Mouse (Mus musculus) 416B (cell line): ENCODE measurements around the gene Slc25a17.

Source experiments
- DNase-seq: peaks from one replicate; pipeline ENCODE4 v3.0.0; 2011; ENCODE audit warnings: low read depth

Gene Slc25a17

DNA sequence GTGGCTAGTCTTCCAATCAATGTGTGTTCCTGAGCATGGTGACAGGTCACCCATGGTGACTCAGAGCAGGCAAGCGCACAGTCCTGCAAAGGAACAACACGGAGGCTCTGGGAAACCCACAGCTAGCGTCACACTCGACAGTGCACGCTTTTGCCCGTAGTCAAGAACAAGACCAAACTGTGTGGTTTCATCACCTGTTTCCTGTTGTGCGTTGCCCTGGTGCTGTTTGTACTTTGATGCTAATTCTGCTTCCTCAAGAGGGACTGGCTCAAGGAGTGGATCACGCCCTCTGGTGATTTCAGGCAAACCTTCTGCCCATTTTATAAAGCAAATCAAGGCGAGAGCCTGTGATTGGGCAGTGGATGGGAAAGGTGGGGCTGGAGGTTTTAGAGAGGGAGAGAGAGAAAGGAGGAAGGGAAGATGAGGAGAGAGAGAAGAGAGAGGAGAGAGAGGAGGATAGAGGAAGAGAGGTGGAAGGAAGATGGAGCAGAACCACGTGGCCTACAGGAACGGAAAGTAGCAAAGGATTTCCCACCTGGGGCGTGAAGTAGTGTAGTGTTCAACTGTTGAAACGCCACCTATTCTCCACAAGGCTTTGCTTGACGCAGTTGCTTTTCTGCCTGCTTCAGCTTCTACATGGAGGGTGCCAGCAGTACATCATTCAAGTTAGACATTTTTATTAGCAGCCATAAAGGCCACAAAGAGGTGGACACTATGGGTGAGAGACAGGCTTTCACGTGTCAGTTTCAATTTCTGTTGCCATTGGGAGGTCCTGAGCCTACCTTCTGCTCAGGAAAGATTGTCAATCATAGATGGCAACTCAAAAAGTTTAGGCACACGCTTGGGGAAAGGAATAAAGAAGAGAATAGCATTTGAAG is 59.2 kb downstream of the Slc25a17 start:
- peak; percentile 99 for DNase-seq

GRCm38 (mm10) chr15:81300520-81301069 is 60.0 kb downstream of the Slc25a17 start:
- DNase-seq = no peak

DNA sequence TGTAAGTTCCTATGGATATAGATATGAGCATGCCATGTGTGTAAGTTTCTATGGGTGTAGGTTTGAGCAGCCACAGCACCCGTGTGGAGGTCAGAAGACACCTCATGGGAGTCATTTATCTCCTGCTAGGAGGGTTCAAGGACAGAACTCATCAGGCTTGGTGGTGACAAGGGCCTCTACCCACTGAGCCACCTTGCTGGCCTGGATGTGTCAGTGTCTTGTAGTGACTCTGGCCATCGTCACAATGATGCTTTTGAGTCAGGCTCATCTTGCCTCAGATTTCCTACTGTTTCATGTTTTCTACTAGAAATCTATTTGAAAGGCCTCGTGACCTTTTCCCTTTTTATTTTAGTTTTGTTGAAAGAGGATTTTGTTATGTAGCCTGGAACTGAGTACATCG is 61.1 kb downstream of the Slc25a17 start:
- DNase-seq = no peak

GRCm38 (mm10) chr15:81298213-81298612 is 62.4 kb downstream of the Slc25a17 start:
- DNase-seq = no peak

DNA sequence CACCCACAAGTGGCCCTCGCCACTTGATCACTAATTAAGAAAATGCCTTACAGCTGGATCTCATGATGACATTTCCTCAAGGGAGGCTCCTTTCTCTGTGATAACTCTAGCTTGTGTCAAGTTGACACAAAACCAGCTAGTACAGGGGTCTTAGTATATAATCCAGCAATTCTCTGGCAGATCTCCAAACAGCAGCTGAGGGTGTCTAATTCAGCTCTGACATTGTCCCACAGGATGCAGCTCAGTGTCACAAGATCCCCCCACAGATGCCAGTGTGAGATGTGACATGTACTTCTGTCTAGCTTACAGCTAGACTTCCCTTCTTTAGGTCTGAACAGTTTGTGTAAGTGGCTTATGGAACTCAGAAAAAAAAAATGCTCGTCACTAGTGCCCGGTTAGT is 63.1 kb downstream of the Slc25a17 start:
- DNase-seq = peak; percentile 31

DNA sequence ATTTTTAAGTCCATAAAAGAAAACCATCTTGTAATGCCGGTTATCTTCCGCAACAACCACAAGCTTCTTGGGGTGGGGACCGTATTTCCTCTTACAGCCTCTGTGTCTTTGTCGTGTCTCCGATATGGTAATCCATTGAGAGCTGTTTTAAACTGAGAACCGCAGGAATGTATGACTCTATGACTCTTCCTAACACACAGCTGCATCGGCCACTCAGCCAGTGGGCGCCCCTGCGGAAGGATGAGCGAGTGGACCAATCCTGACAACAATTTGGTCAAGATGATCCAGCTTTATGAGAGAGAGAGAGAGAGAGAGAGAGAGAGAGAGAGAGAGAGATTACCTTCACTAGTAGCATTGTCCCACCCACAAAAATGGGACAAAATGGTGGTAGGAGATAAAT is 65.7 kb downstream of the Slc25a17 start:
- no peak for DNase-seq

- no peak for DNase-seq
Measured at GRCm38 (mm10) chr15:81294386-81294785, 66.2 kb downstream of the Slc25a17 start.

DNA sequence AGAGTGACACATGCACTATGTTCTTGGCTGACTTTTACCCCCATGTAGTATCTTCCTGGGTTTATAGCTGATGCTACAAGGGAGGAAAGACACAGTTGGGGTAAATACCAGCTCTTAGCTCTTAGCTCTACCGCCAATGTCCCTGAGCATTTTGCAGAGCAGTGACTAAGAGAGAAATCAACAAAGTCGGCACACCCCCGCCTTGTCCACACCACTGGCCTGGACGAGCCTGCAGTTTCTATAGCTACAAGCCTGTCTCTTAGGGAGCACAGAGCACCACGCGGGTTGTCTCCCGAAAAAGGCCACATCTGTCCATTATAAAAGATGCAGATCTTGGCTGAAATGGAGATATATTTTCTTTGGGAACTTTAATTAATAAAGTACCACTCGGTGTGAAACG is 69.9 kb downstream of the Slc25a17 start:
- DNase-seq = no peak

GRCm38 (mm10) chr15:81290230-81290629 is 70.4 kb downstream of the Slc25a17 start:
- DNase-seq = peak; percentile 21

DNA sequence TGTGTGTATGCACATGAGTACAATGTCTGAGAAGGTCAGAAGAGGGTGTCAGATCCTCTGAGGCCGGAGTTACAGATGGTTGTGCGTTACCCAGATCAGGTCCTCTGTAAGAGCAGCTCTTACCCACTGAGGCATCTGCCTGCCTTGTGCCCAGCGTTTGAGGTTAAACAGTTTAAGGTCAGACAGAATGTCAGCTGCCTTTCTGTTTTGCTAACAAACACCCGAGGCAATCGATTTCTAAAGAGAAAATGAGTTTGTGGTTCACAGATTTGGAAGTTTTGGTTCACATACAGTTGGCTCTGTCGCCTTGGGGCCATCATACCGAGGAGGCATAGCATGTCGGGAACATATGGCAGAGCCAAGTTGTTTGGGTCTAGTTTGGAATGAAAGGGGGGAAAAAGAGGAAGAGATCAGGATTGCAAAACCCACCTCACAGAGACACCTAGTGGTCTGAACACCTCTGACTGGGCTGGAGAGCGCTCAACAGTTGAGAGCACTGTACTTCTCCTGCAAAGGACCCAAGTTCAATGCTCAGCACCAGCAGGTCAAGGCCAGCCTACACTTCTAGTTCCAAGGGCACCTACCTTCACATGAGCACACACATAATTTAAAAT is 76.4 kb downstream of the Slc25a17 start:
- peak; percentile 46 for DNase-seq

- peak; percentile 18 for DNase-seq
Measured at GRCm38 (mm10) chr15:81278699-81279098, 81.9 kb downstream of the Slc25a17 start.

GRCm38 (mm10) chr15:81277928-81278327 is 82.7 kb downstream of the Slc25a17 start:
- DNase-seq = no peak

GRCm38 (mm10) chr15:81273361-81273760 is 87.3 kb downstream of the Slc25a17 start:
- DNase-seq = no peak

DNA sequence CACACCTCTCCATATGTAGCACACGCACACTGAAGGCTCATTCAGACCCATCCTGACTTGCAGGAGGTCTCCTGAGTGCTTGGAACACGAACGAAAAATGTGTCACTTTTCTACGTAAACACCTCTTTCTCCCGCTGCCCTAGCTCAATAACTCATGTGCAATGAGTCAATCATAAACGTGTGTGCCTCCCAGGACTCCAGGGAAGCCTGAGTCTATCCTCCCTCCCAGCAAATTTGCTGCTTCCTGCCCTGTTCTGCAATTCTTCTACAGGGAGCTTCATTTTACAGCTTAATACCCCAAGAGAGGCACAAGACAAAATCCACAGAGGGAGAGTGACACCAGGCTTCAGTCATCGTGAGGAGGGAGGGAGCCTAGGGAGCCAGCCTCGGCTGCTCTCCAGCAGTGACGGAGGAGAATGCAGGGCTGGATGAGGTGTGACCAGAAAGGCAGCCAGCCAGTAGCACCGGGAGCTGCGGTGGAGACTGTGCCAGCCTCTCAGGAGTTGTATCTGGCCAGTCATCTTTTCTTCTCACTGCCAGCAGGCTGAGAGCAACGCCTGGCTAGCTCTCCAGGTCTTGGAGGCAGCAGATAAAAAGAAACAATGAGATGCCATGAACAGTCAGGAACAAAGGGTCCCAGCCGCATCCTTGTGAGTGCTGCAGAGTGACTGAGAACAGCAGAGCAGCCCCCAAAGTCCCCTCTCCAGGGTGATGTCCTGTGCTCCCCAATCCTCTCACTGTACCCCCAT is 88.1 kb downstream of the Slc25a17 start:
- DNase-seq = no peak
